Mouse (Mus musculus): ENCODE data around the gene Oaf.

DNA sequence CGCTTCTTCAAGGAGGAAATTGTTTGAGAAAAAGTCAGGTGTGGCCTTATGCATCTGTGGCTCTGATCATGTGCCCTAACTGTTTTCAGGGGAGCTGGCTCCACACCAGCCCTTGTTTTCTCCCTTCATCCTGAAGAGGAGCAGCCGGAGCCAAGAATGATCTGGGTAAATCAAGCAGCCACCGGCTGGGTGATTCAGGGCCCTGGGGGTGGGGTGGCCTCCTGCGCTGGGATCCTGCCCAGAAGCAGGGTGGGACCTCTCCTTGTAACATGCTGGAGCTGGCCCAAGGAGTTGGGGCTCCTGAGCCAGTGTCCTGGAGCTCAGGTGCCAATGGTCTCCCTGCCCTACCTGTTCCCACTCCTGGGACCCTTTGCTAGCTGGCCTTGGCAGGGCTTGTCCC is 45.6 kb upstream of the Oaf start:
- TF ChIP-seq CTCF (conservative IDR thresholded peaks at IDR 0.05 in 1 of 2, IDR thresholded peaks at IDR 0.05 in 1 of 2; ENCODE audit: low read depth in 2 of 2, low read length in 2 of 2), result no peak
- TF ChIP-seq TCF12 (IDR thresholded peaks at IDR 0.05; ENCODE audit: low read depth, low read length), result no peak

Measured in CH12.LX (cell line).